Mouse (Mus musculus) cerebellum, adult (tissue): ENCODE measurements around the gene Farsa.
"Not testable (repeated sequence)": the region's sequence is repeated elsewhere in the genome, so short reads cannot be mapped to it uniquely, and the experiment has no call there.

ENCODE experiments used
- ATAC-seq: cut with Nextera tagmentation; 2 replicates; pipeline ENCODE4 v1.9.2; 2017; ENCODE audit warnings: mild to moderate bottlenecking, moderate library complexity, mixed read lengths; ENCODE audit not compliant: insufficient number of reproducible peaks, low FRiP score, low TSS enrichment

Gene Farsa

DNA sequence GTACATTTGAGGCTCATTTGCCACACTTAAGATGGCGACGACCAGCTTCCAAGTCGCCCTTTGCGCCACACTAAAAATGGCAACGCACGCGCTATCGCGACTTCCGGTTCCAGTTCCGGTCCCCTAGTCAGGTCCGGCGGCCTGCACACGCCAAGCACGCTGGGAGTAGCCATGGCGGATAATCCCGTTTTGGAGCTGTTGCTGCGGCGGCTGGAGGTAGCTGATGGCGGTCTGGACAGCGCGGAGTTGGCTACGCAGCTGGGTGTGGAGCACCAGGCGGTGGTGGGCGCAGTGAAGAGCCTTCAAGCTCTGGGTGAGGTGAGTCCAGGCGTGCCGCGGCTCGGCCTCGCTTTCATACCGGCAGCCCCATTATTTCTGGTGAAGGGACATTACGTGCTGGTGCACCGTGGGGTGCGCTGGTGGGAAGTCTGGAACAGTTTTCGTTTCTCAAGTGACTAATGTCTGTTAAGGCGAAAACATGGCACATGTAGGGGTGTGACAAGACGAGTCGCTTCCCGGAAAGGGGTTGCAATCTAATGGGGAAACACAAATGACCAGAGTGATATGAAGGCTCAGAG, at the start of gene Farsa:
Gene Farsa (plus strand): TSS at position 126 of the 578 bp plus-strand sequence.
- peak; percentile 94; the same call in 1 of the 2 replicates for ATAC-seq

DNA sequence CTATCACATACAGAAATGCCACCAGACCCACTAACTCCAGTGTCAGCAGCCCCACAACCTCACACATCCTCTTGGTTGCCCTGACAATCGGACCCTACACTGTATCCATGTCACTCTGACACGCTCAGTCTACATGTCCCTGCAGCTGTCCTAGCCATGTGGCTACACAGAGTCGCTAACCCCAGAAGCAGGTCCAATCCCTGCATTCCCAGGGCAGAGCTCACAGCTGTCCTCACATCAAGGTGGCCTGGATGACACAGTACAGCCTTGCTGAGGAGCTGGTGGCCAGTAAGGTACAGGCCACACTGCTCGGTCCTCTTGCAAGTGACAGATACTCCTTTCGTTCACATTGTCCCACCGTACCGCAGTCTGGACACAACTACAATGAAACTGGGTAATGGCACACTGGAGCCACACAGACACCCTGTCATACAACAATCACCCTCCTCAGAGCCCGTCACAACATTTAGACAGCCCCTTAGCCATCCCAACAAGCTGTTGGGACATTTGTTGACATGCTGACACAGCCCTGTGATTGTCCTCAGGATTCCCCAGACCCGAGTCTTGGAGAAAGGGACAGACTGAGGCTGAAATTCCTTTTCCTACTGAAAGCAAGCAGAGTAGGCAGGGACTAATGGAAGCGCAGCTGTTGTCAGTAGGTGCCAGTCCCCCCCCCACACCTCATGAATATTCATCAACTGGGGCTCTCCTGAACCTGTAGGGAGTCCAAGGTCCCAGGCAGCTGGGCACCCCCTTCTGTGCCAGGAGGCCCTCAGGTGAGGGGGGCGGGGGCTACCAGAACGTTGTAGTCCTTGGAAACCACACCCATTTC, 47.5 kb upstream of the Farsa start:
- ATAC-seq = no peak

DNA sequence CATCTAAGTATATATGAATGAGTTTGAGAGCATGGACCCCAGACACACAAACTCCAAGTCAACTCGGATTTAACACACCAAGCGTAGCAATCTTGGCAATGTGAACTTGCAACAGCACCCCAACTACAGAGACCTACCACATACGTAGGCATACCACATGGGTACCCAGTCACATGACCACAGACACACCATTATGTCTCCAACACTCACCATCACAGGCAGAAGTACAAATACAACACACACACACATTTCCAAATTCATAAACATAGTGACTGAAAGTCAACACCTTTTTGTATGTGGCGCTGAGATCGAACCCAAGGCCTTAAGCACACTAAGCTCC, 46.9 kb upstream of the Farsa start:
- ATAC-seq = no peak

DNA sequence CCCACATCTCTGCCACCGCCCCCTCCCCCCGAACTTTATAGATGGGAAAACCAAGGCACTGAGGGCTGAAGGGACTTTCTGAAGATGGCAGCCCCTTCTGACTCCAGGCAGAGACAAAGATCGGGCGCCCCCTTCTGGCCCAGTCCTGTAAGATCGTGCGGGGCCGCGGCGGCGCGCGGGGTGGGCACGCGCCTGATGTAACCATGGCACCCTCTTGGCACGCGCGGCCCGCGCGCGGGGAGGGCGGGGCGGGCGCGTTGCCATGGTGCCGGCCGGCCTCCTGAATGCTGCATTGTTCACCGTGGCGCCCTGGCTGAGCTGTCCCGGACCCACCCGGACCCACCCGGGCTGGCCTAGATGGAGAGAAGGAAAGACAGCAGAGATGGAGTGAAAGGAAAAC, 45.9 kb upstream of the Farsa start:
- ATAC-seq = peak; percentile 26

DNA sequence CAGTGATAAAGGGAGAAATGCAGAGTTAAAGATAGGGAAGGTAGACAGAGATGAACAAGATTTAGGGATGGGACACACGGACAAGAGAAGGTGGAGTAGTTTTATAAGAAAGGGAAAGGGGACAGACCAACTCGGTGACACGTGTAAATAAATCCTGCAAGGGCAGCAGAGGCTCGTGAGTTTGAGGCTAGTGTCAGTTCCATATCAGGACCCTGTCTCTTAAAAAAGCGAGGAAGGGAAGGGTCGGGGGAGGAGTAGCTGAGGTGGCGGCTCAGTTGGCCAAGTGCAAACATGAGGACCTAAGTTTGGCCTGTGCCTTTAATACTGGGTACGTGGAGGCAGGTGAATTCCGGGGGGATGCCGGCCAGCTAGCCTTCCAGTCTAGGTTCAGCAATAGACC, 45.5 kb upstream of the Farsa start:
- ATAC-seq = no peak

DNA sequence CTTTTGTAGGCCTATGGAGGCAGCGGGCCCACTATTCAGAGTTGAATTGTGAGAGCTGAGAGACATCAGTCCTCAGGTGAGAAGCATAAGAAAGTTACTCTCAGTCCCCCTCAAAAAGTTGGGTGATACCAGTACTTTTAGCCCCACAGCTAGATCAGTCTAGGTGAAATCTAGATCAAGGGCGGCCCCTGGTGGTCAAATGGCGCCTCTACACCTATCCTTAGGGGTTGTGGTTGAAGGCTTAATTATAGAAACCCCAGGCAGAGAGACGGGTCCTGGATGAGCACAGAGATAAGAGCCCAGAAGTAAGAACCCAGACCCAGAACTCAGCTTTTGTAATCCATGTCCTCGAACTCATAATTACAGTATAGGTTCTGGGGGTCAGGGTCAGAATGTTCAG, 43.7 kb upstream of the Farsa start:
- ATAC-seq = 0 out of 2 replicates have a peak, but pooled peaks have one; percentile 8

DNA sequence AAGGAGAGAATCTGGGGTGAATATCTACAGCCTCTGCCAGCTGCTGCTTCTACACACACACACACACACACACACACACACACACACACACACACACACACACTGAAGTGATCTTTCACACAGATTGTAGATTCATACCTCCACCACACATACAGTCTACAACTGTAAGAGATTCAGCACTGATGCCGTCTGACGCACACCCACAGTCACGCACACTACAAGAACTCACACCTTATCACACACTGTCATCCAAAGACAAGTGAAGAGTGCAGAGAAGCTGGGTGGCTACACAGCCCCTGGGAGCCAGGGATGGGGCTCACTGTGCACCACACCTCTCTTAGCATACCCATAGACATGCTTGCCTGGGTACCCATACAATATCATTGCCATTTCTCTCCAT, 43.0 kb upstream of the Farsa start:
- no peak for ATAC-seq

DNA sequence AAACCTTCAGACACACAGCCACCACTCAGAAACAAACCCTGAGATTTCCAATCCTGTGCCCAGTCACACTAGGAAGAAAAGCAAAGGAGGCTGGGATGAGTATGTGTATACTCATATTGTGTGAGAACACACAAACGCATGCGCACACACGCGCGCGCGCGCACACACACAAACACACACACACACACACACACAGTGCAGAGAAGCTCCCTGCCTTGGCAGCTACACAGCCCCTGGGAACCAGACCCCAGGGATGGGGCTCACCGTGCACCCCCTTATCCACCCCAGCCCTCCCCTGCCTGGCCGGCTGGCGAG, 42.6 kb upstream of the Farsa start:
- ATAC-seq = no peak

DNA sequence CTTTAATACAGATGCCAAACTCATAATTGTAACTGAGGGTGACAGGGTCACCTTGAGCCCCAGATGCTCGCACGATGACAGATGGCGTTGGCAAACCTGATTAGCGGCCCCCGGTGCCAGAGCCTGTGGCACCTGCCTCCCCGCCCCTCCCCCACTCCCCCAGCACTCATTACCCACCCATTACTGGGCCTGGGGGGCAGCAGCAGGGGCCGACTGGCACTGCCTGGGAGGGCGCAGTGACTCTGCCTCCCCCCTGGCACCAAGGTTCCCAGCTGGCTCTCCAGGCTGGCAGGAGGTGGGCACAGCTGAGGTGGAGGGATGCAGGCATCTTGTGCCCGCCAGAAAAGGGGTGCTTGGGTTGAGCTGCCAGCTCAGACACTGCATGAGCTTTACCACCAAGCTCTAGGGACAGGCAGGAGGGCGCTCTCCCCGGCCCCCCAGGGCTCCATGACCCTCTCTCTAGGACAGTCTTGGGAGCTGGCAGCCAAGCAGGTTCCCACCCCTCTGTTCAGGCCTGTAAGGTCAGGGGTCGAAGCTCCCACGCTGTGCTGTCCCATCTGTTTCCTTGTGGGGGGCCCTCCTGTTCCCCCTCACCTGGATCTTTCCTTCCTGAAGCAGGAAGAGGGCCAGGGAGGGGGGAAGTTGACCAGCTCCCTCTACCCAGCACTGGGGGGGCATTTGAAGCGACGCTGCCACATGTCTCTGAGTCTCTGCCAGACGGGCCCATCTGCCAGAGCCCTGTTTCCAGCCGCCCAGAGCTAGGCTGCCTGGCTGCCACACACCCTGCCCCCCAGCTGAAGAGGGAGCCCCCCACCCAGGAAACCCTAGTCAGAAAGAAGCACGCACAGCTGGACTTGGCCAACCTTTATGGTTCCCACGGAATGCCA, 42.0 kb upstream of the Farsa start:
- 0 out of 2 replicates have a peak, but pooled peaks have one; percentile 22 for ATAC-seq

DNA sequence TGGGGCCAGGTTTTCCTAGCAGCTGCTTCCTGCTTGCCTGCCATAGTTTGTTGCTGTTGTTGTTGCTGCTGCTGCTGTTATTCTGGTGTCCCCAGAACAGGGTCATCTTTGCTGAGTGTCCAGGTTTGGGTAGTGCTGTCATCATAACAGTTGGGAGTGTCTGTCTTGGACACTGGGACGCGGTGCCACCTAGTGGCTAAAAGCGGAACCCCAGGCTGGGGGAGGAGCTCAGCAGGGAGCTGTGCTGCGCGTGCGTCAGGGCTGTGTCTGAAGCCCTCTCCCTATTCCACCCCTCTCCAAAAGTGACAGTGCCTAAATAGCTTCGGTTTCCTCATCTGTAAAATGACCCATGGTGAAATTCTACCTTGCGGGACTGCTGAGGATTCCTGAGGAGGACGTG, 41.2 kb upstream of the Farsa start:
- peak; percentile 69 for ATAC-seq

DNA sequence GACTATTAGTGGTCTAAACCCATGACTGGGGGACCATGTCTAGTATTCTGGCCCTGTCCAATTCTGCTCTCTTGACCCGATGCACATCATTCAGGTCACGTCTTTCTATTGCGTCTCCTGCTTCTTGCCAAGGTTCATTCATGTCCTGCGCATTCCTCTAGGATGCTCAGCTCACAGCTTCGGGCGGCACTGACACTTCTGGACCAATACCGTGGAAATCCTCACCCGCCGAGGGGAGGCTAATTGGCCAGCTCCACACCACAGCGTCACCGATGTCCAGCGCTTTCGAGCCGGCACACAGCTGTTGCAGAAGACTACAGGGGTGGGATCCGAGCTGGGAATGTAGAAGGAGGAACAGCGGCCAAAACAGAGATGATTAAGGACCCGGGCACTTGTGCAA, 40.7 kb upstream of the Farsa start:
- no peak for ATAC-seq

DNA sequence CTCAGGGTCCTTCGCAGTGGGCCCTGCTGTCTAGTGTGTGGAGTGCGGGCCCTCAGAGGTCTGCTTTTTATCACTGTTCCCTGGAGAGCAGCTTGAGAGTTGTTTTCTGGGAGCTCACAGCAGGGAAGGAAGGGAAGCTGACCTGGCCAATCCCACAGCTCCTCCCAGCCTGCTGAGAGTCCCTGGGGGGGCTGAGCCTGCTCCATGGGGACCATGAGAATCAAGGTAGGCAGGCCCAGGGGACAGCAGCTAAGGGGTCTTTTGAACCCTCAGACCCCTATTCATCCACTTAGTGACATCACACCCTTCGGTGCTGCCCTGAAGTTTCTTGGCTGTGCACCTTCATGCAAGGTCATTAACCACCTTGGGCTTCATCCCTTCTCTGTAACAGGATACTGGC, 34.1 kb upstream of the Farsa start, which contains the start of gene Dand5:
Gene Dand5 (minus strand): TSS at position 101 of the 400 bp plus-strand sequence.
- no peak for ATAC-seq

- peak; percentile 86 for ATAC-seq
These were observed 33.1 kb upstream of the Farsa start for GRCm38 (mm10) chr8:84823653-84824052.

DNA sequence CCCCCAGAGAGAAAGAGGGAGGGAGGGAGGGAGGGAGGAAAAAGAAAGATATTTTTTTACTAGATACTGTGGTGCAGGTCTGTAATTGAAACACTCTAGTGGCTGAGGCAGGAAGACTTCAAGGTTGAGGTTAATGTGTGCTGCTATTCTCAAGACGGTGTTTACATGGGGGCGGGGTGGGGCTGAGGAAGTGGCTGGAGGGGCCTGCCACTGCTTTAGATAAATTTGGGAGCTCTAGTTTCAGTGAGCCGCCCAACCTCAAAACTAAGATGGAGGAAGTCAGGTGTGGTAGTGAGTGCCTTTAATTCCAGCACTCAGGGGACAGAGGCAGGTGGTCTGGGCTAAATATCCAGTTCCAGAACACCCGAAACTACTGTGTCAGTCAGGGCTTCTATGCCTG, 31.2 kb upstream of the Farsa start:
- no peak for ATAC-seq

DNA sequence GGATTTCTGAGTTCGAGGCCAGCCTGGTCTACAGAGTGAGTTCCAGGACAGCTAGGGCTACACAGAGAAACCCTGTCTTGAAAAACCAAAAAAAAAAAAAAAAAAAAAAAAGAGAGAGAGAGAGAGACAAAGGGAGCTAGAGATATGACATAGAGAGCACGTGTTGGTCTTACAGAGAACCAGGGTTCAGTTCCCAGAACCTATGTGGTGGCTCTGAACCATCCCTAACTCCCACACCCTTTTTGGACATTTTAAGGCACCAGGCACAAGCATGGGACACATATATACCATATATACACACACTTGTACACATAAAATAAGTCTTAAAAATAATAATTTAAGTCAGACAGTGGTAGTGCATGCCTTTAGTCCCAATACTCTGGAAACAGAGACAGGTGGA, 30.3 kb upstream of the Farsa start:
- not testable (repeated sequence) for ATAC-seq

- ATAC-seq = no peak
These were observed 25.3 kb upstream of the Farsa start, which contains the start of gene Gadd45gip1 for GRCm38 (mm10) chr8:84831490-84831889. Gene Gadd45gip1, plus strand, starts transcription at chr8:84831522.

DNA sequence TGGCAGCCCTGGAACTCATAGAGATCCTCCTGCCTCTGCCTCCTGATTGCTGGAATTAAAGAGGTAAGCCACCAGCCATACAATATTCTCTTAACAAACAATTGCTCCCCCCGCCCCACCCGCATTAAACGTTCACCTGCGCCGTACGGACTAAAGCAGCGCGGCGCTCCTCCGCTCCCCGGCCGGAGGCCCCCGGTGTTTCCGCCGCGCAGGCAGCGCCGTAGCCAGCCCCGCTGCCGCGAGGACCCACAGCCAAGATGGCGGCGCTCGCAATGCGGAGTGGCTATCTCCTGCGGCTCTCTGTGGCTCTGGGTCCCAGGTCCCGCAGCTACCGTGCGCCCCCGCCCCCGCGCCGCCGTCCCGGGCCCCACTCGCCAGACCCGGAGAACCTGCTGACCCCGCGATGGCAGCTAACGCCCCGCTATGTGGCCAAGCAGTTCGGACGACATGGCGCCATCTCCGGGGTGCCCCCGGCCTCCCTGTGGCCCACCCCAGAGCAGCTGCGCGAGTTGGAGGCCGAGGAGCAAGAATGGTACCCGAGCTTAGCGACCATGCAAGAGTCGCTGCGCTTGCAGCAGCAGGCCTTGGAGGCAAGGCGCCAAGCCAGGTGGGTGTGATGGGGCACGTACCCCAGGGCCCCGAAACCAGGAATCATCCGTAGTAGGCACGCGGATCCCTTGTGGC, 24.6 kb upstream of the Farsa start:
- ATAC-seq = peak; percentile 73; the same call in 1 of the 2 replicates

- ATAC-seq = no peak
These were observed 23.7 kb upstream of the Farsa start for GRCm38 (mm10) chr8:84832759-84833742.
